Mouse (Mus musculus): ENCODE measurements around the gene Plin4. TPM values are rescaled to one million over a fixed set of nuclear protein-coding genes. Genes with fewer than 3 reads are reported as not detected.
"Not testable (repeated sequence)": the region's sequence is repeated elsewhere in the genome, so short reads cannot be mapped to it uniquely, and the experiment has no call there.

The Plin4 gene
- polyA plus RNA-seq, 1 experiment from 2014 or later: 0.10 TPM

DNA sequence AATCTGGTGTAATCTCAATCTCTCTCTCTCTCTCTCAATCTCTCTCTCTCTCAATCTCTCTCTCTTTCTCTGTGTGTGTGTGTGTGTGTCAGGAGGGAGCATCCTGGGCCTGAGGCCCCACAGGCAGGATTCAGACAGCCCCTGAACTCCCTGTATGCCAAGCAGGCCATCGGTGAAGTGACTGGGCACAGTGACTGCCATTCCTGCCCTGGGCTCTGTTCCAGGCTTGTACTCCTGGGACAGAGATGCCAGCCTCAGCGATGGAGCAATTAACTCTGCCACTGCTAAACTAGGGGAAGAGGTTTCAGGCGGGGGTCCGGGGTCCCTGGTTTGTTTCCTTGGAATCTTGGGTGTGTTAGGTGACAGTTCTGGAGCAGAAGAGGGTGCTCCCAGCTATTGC is 968 bp upstream of the Plin4 start:
- no peaks in the 10 kb centered on the region; the same call in 1 of the 2 replicates for H3K36me3 ChIP-seq
- H3K4me2 ChIP-seq (replicated peaks): no peak overlapping the region

DNA sequence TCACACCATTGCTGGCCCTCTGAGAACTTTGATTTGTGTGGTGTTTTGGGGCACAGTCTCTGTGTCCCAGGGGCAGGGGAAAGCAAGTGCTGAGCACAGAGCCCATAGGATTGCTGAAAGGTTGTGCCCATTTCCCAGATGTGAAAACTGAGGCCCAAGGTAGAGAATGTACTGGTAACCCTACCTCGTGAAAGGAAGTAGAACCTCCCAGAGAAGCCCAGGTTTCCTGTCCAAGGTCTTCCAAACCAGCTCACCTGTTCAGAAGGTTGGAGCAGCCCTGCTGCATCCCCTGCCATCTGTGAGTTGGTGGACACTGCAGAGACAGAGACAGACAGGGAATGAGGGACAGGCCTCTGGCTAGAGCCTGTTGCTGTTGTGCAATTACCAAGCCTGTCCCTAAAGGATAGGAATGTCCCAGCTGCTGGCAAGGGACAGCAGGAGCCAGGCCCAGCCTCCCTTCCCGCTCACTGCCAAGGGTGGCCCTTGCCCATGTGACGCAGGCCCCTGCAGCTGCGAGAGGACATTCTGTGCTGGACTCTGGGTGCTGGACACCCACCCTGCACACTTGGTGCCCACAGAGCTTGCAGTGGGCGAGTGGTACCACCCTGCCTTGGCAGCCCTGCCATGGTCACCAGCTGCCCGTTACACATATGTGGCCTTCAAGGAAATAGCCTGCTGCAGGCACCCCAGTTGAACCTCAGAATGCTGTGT is 1.1 kb downstream of the Plin4 start:
- no peak overlapping the region for H3K4me3 ChIP-seq
- no peak overlapping the region for H3K4me2 ChIP-seq (replicated peaks)
- no peaks in the 10 kb centered on the region for H3K4me1 ChIP-seq
- H3K27ac ChIP-seq: no peak overlapping the region
- WGBS: 77% methylated on average over 6 of the region's 6 CpGs
- H3K9ac ChIP-seq: no peak overlapping the region
- peaks cover 5% of the 10 kb centered on the region for H3K36me3 ChIP-seq
- no peaks in the 10 kb centered on the region for H3K27me3 ChIP-seq
- no peaks in the 10 kb centered on the region for H3K9me3 ChIP-seq
- no peak for ATAC-seq (ENCODE audit: insufficient number of reproducible peaks, insufficient read depth, low FRiP score, low TSS enrichment)

More for the DNA sequence above, 968 bp upstream of the Plin4 start:
- Histone ChIP-seq H3K4me1 (no peaks in the 10 kb centered on the region), H3K27me3 (no peaks in the 10 kb centered on the region), H3K9me3 (no peaks in the 10 kb centered on the region), H3K9ac (no peak overlapping the region), H3K4me3 (no peak overlapping the region), H3K27ac (no peak overlapping the region)
- ATAC-seq (ENCODE audit: insufficient number of reproducible peaks, insufficient read depth, low FRiP score, low TSS enrichment): no peak
- WGBS: 77% methylated on average over 4 of the region's 4 CpGs

DNA sequence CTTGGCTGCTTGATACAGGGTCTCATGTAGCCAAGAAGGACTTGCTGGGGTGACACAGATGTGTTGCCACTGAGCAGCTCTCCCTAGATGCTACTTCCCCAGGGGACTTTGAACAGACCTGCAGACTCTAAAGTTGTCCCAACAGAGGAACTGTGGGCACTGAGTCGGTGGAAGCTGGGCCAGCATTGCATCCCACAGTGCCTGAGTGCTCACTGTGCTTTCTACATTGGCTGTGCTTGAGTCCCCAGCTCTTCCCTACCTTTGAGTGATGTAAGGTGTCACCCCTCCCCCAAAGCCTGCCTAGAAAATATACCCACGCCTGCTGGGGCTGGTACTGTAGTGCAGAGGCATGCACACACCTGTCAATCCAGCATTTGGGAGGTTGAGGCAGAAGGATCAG is 1.9 kb downstream of the Plin4 start:
- H3K4me1 ChIP-seq: no peaks in the 10 kb centered on the region
- WGBS: 77% methylated on average over 2 of the region's 2 CpGs
- H3K9me3 ChIP-seq: no peaks in the 10 kb centered on the region
- no peak overlapping the region for H3K4me2 ChIP-seq (replicated peaks)
- peaks cover 11% of the 10 kb centered on the region for H3K36me3 ChIP-seq
- ATAC-seq (ENCODE audit: insufficient number of reproducible peaks, insufficient read depth, low FRiP score, low TSS enrichment): no peak
- H3K4me3 ChIP-seq: no peak overlapping the region
- no peaks in the 10 kb centered on the region for H3K27me3 ChIP-seq
- no peak overlapping the region for H3K27ac ChIP-seq
- H3K9ac ChIP-seq: no peak overlapping the region

DNA sequence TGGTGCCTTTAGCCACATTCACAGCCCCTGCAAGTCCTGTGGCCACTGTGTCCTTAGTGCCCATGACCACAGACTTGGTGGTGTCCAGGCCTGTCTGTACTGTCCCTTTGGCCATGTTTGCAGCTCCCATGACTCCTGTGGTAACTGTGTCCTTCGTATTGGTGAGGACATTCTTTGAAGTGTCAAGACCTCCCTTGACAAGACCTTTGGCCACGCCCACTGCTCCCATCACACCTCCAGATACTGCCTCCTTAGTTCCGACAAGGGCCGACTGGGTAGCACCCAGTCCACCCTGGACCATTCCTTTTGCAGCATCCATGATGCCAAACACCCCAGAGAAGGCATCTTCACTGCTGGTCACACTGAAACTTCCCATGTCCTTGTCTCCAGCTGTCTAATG is 2.6 kb downstream of the Plin4 start:
- Histone ChIP-seq H3K36me3 (peaks cover 18% of the 10 kb centered on the region), H3K27me3 (no peaks in the 10 kb centered on the region), H3K9me3 (no peaks in the 10 kb centered on the region), H3K4me3 (no peak overlapping the region), H3K9ac (no peak overlapping the region), H3K4me2 (replicated peaks) (no peak overlapping the region), H3K27ac (no peak overlapping the region), H3K4me1 (no peaks in the 10 kb centered on the region)
- ATAC-seq (ENCODE audit: insufficient number of reproducible peaks, insufficient read depth, low FRiP score, low TSS enrichment): no peak
- WGBS: 82% methylated on average over 4 of the region's 4 CpGs

DNA sequence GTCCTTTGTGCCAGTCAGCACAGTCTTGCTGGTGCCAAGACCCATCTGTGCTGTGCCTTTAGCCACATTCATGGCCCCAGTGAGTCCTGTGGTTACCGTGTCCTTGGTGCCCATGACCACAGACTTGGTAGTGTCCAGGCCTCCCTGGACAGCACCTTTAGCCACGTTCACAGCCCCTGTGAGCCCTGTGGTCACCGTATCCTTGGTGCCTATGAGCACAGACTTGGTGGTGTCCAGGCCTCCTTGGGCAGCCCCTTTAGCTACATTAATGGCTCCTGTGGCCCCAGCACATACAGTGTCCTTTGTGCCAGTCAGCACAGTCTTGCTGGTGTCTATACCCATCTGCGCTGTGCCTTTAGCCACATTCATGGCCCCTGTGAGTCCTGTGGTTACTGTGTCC is 3.2 kb downstream of the Plin4 start:
- H3K27ac ChIP-seq; H3K9me3 ChIP-seq; H3K4me3 ChIP-seq; H3K4me1 ChIP-seq; H3K9ac ChIP-seq; H3K4me2 ChIP-seq (replicated peaks); H3K27me3 ChIP-seq; ATAC-seq (ENCODE audit: insufficient number of reproducible peaks, insufficient read depth, low FRiP score, low TSS enrichment): not testable (repeated sequence)
- WGBS: 97% methylated on average over 4 of the region's 4 CpGs
- peaks cover 24% of the 10 kb centered on the region for H3K36me3 ChIP-seq

DNA sequence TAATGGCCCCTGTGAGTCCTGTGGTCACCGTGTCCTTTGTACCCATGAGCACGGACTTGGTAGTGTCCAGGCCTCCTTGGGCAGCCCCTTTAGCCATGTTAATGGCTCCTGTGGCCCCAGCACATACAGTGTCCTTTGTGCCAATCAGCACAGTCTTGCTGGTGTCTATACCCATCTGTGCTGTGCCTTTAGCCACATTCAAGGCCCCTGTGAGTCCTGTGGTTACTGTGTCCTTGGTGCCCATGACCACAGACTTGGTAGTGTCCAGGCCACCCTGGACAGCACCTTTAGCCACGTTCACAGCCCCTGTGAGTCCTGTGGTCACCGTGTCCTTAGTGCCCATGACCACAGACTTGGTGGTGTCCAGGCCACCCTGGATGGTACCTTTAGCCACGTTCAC is 4.8 kb downstream of the Plin4 start:
- not testable (repeated sequence) for H3K27me3 ChIP-seq; H3K4me3 ChIP-seq; H3K4me2 ChIP-seq (replicated peaks); H3K4me1 ChIP-seq; H3K9me3 ChIP-seq; H3K9ac ChIP-seq; H3K27ac ChIP-seq; ATAC-seq (ENCODE audit: insufficient number of reproducible peaks, insufficient read depth, low FRiP score, low TSS enrichment)
- whole genome bisulfite sequencing: 93% methylated on average over 3 of the region's 5 CpGs
- H3K36me3 ChIP-seq: peaks cover 40% of the 10 kb centered on the region

DNA sequence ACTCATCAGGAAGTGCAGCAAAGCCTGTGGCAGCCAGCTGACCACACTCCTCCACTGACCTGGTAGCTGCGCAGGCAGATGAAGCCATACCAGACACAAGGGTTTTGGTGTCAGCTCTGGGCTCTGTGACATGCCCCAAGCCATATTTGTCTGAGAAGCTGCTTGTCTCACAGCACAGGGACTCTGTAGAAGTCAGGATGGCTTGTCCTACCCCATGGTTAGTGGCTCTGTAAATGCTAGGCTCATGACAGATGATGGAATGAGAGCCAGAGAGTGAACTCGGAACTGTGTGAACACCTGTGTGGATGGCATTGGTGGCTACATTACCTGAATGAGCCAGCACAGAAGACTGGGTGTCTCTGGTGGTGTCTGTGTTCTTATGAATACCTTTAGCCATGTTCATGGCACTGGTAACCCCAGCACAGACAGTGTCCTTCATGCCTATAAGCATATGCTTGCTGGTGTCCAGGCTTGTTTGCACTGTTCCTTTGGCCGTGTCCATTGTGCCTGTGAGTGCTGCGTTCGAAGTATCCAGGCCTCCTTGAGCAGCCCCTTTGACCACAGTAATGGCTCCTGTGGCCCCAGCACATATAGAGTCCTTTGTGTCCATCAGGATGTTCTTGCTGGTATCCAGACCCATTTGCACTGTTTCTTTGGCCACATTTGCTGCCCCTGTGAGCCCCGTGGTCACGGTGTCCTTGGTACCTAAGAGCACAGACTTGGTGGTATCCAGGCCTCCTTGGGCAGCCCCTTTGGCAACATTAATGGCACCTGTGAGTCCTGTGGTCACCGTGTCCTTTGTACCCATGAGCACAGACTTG is 5.9 kb downstream of the Plin4 start:
- H3K9ac ChIP-seq: no peak overlapping the region
- no peak overlapping the region for H3K4me3 ChIP-seq
- H3K36me3 ChIP-seq: peaks cover 51% of the 10 kb centered on the region
- H3K27me3 ChIP-seq: no peaks in the 10 kb centered on the region
- 96% methylated on average over 8 of the region's 8 CpGs for WGBS
- no peak overlapping the region for H3K27ac ChIP-seq
- ATAC-seq (ENCODE audit: insufficient number of reproducible peaks, insufficient read depth, low FRiP score, low TSS enrichment): no peak
- no peak overlapping the region for H3K4me2 ChIP-seq (replicated peaks)
- no peaks in the 10 kb centered on the region for H3K4me1 ChIP-seq
- H3K9me3 ChIP-seq: no peaks in the 10 kb centered on the region

DNA sequence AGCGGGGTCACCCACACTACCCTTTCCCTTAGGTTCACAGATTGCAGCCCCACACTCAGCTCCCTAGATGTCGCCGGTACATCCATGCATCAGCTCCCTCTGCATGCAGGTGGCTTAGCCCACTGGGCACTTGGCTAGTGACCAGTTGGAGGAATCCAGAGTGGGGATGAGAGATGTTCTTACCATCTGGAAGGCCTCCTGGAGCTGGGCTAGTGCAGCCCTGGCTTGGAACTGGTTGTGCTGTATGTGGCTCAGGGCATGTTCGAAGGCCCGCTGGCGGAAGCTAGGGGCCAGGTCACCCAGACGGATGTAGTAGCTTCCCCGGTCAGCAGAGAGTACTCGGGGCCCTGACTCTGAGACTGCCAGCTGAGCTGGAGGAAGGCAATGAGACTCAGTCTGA is 6.7 kb downstream of the Plin4 start:
- H3K9ac ChIP-seq: no peak overlapping the region
- no peaks in the 10 kb centered on the region for H3K27me3 ChIP-seq
- no peak overlapping the region for H3K4me3 ChIP-seq
- H3K4me2 ChIP-seq (replicated peaks): no peak overlapping the region
- H3K4me1 ChIP-seq: no peaks in the 10 kb centered on the region
- H3K27ac ChIP-seq: no peak overlapping the region
- 94% methylated on average over 9 of the region's 9 CpGs for WGBS
- H3K9me3 ChIP-seq: no peaks in the 10 kb centered on the region
- H3K36me3 ChIP-seq: peaks cover 58% of the 10 kb centered on the region
- no peak for ATAC-seq (ENCODE audit: insufficient number of reproducible peaks, insufficient read depth, low FRiP score, low TSS enrichment)

DNA sequence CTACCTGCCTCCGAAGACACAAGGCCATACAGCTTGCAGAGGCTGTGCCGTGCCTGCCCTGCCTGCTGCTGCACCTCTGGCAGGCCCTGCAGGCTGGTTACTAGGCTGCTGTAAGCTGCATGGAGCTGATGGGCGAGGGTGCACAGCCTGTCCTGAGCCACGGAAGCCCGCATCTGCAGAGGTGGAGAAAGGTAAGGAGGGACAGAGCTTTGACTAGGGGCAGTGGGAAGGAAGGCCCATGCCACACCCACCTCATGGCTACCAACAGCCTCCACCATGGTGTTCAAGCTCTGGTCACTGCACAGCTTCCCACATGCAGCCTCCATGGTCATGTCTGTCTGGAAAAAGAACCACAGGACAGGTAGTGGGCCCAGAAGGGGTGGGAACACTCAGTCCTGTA is 7.4 kb downstream of the Plin4 start:
- no peak overlapping the region for H3K4me2 ChIP-seq (replicated peaks)
- no peak overlapping the region for H3K9ac ChIP-seq
- no peaks in the 10 kb centered on the region for H3K9me3 ChIP-seq
- no peaks in the 10 kb centered on the region for H3K27me3 ChIP-seq
- no peak overlapping the region for H3K27ac ChIP-seq
- 93% methylated on average over 5 of the region's 5 CpGs for WGBS
- H3K36me3 ChIP-seq: peaks cover 66% of the 10 kb centered on the region
- H3K4me1 ChIP-seq: no peaks in the 10 kb centered on the region
- H3K4me3 ChIP-seq: no peak overlapping the region
- no peak for ATAC-seq (ENCODE audit: insufficient number of reproducible peaks, insufficient read depth, low FRiP score, low TSS enrichment)

DNA sequence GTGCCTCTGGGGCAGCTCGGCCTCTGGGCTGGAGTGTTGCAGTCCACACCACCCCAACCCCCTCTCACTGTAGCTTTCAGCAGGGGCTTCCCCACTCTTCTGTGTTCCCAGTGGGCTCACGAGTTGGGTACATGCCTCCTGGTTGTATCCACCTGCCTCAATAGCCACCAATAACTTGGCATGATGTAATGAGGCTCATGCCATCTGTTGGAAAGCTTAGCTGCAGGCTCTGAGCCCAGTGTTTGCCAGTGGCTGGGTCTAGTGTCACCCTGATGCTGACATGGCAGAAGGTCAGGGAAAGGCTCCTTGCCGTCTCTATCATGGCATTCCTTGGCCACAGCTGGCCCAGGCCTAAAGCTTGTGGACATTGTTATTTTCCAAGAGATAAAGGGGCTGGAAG is 8.8 kb downstream of the Plin4 start:
- no peaks in the 10 kb centered on the region for H3K4me1 ChIP-seq
- no peak overlapping the region for H3K4me3 ChIP-seq
- H3K9me3 ChIP-seq: no peaks in the 10 kb centered on the region
- ATAC-seq (ENCODE audit: insufficient number of reproducible peaks, insufficient read depth, low FRiP score, low TSS enrichment): no peak
- H3K27ac ChIP-seq: no peak overlapping the region
- no peaks in the 10 kb centered on the region for H3K27me3 ChIP-seq
- WGBS: 89% methylated on average over 3 of the region's 3 CpGs
- H3K4me2 ChIP-seq (replicated peaks): no peak overlapping the region
- H3K36me3 ChIP-seq: peaks cover 79% of the 10 kb centered on the region
- no peak overlapping the region for H3K9ac ChIP-seq

DNA sequence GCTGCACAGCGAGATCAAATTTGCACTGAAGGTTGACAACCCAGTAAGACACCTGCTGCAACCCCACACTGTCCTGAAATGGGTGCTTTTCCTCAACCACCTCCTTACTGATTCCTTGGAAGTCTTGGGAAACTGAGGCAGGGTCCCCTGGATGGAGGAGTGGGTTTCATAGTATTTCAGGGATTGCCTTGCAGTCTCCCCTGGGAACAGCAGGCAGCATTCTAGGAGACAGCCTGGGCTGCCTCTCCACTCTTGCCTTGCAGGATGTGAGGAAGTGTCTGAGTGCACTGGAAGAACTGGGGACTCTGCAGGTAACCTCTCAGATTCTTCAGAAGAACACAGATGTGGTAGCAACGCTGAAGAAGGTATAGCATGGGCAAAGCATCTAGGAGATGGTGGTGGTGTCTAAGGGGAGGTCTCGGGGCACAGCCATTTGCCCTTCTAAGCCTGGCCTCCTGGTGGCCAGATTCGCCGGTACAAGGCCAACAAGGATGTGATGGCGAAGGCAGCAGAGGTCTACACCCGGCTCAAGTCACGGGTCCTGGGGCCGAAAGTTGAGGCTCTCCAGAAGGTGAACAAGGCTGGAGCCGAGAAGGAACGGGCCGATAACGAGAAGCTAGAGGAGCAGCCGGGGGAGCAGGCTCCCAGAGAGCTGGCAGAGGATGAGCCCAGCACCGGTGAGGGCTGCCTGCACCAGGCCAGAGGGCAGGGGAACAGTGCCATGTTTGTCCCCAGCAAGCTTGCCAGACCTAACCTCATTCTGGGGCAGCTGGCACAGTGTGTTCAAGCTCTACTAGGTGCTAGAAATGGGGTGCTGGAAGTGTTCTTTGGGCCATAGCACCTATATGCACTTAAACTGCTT is 10.7 kb downstream of the Plin4 start:
- no peaks in the 10 kb centered on the region for H3K4me1 ChIP-seq
- no peak overlapping the region for H3K4me3 ChIP-seq
- no peaks in the 10 kb centered on the region for H3K9me3 ChIP-seq
- H3K27ac ChIP-seq: no peak overlapping the region
- no peak overlapping the region for H3K4me2 ChIP-seq (replicated peaks)
- no peak for ATAC-seq (ENCODE audit: insufficient number of reproducible peaks, insufficient read depth, low FRiP score, low TSS enrichment)
- WGBS: 89% methylated on average over 15 of the region's 15 CpGs
- peaks cover 84% of the 10 kb centered on the region for H3K36me3 ChIP-seq
- H3K27me3 ChIP-seq: no peaks in the 10 kb centered on the region
- no peak overlapping the region for H3K9ac ChIP-seq

All from embryonic facial prominence, embryonic 12.5 days (tissue).